Mouse (Mus musculus): Measurements from ENCODE around the gene Cmah. TPM values are rescaled to one million over a fixed set of nuclear protein-coding genes. Genes with fewer than 3 reads are reported as not detected.
A peak's percentile ranks its signal among the peaks of the same experiment; 100 is the strongest.

Cmah gene
- polyA plus RNA-seq, 1 experiment = 13.7 TPM

DNA sequence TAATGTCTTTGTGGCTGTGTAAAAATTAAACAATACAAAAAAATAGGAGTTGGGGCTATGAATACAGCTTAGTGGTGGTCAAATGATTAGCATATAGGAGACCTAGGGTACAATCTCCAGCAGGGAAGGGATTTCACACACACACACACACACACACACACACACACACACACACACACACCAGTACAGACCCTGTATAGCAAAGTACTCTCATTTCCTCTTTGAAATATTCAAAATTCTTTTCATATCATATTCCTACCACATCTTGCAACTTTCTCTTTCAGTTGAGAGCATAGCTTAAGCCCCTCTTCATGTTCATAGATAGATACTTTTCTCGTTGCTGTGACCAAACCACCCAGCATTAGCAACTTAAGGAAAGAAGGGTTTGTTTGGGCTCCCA lies 181.7 kb downstream of the Cmah start:
- no peak overlapping the region for H3K4me3 ChIP-seq (ENCODE audit: extremely low read depth, insufficient read depth, insufficient read length)
- 15% methylated on average over 1 of the region's 1 CpGs for WGBS
- peak overlapping the region; percentile 79 for H3K27ac ChIP-seq (ENCODE audit: insufficient read depth, low read length)
- TF ChIP-seq CTCF (IDR thresholded peaks at IDR 0.05; ENCODE audit: extremely low read depth, insufficient read depth, insufficient read length, insufficient replicate concordance) (no peak), POLR2A (IDR thresholded peaks at IDR 0.05; ENCODE audit: low read depth, low read length) (no peak)
- H3K36me3 ChIP-seq (ENCODE audit: control insufficient read depth, insufficient read depth, low read length) = no peaks in the 10 kb centered on the region; the same call in none of the 2 replicates
- DNase-seq (ENCODE audit: low read depth in 1 of 2, low spot score in 2 of 2) = no peak
- peaks cover 19% of the 10 kb centered on the region for H3K4me1 ChIP-seq (ENCODE audit: control insufficient read depth, insufficient read depth, insufficient read length)
- H3K27me3 ChIP-seq (ENCODE audit: control insufficient read depth, insufficient read depth, low read length) = no peaks in the 10 kb centered on the region

DNA sequence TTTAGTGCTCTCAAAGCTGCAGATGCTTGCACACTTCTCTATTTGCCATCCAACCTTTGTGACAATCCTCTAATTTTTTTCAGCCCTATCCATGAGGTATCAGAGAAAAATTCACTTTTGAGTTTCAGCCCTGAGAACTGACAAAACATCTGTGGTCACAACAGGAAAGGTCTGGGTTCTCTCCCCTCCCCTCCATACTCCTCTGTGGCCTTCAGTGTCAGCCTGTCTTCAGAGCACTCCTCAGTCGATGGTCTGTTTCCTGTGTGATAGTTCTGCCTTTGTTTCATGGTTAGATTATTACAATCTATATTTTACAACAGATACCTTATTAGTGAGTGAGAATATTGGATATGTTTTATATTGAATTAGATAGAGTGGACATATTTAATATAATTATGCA lies 184.2 kb downstream of the Cmah start:
- DNase-seq (ENCODE audit: low read depth in 1 of 2, low spot score in 2 of 2) = no peak
- Histone ChIP-seq H3K36me3 (ENCODE audit: control insufficient read depth, insufficient read depth, low read length) (no peaks in the 10 kb centered on the region; the same call in 1 of the 2 replicates), H3K27ac (ENCODE audit: insufficient read depth, low read length) (0 out of 2 replicates have a peak overlapping the region, but pooled peaks have one; percentile 16), H3K27me3 (ENCODE audit: control insufficient read depth, insufficient read depth, low read length) (no peaks in the 10 kb centered on the region), H3K4me3 (ENCODE audit: extremely low read depth, insufficient read depth, insufficient read length) (no peak overlapping the region), H3K4me1 (ENCODE audit: control insufficient read depth, insufficient read depth, insufficient read length) (peaks cover 23% of the 10 kb centered on the region)
- 0% methylated on average over 1 of the region's 1 CpGs for WGBS
- TF ChIP-seq CTCF (IDR thresholded peaks at IDR 0.05; ENCODE audit: extremely low read depth, insufficient read depth, insufficient read length, insufficient replicate concordance) (no peak), POLR2A (IDR thresholded peaks at IDR 0.05; ENCODE audit: low read depth, low read length) (no peak)

DNA sequence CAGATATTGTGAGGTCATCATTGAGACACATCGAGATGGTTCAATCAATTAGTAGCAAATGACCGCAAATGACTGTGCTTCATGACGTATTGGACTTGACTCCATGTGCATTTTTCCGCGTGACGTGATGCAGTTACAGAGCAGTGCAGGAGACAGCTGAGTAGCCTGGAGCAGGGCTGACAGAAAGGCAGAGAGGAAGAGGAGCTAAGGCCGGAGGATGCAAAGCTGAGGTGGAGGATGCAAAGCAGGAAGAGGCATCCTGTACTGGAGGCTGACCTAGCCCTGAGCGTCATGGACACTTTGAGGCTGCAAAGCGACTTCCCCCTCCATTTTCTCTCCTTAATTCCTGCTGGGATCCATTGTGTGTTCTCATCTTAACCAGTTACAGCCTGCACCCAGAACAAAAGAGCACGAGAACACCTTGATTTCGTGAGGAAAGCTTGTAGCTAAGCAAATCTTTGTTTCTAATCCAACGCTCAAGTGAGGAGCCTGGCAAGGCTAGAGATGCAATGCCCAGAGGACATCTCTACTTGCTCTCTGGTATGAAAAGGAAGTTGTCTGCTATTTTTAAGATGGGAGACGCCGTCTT lies 184.8 kb downstream of the Cmah start:
- no peaks in the 10 kb centered on the region; the same call in 1 of the 2 replicates for H3K36me3 ChIP-seq (ENCODE audit: control insufficient read depth, insufficient read depth, low read length)
- no peak overlapping the region for H3K4me3 ChIP-seq (ENCODE audit: extremely low read depth, insufficient read depth, insufficient read length)
- DNase-seq (ENCODE audit: low read depth in 1 of 2, low spot score in 2 of 2) = no peak
- peaks cover 26% of the 10 kb centered on the region for H3K4me1 ChIP-seq (ENCODE audit: control insufficient read depth, insufficient read depth, insufficient read length)
- no peaks in the 10 kb centered on the region for H3K27me3 ChIP-seq (ENCODE audit: control insufficient read depth, insufficient read depth, low read length)
- WGBS = 62% methylated on average over 14 of the region's 14 CpGs
- H3K27ac ChIP-seq (ENCODE audit: insufficient read depth, low read length) = no peak overlapping the region; the same call in 1 of the 2 replicates
- TF ChIP-seq CTCF (IDR thresholded peaks at IDR 0.05; ENCODE audit: extremely low read depth, insufficient read depth, insufficient read length, insufficient replicate concordance) (no peak), POLR2A (IDR thresholded peaks at IDR 0.05; ENCODE audit: low read depth, low read length) (no peak)

DNA sequence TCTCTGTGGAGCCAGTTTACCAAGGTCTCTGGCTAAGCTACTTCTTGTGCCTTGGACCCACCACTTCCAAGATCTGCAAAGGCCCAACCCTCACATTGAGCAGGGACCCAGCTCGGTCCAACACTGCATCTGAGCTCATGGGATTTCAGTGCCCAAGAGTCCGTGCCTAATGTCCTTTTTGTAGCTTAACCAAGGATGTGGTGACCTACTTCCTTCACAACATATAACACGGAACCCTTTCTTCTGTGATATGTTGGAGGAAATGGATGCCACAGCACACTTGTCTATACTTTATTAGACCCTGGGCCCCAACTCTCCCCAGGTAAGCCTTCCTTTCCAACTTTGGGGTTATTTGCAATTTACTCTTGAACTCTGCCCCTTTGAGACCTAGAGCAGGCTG lies 186.5 kb downstream of the Cmah start:
- TF ChIP-seq POLR2A (IDR thresholded peaks at IDR 0.05; ENCODE audit: low read depth, low read length) (no peak), CTCF (IDR thresholded peaks at IDR 0.05; ENCODE audit: extremely low read depth, insufficient read depth, insufficient read length, insufficient replicate concordance) (no peak)
- peaks cover 36% of the 10 kb centered on the region for H3K4me1 ChIP-seq (ENCODE audit: control insufficient read depth, insufficient read depth, insufficient read length)
- DNase-seq (ENCODE audit: low read depth in 1 of 2, low spot score in 2 of 2) = no peak
- no peaks in the 10 kb centered on the region for H3K36me3 ChIP-seq (ENCODE audit: control insufficient read depth, insufficient read depth, low read length)
- H3K27ac ChIP-seq (ENCODE audit: insufficient read depth, low read length) = 0 out of 2 replicates have a peak overlapping the region, but pooled peaks have one; percentile 1
- WGBS = 26% methylated on average over 3 of the region's 3 CpGs
- H3K4me3 ChIP-seq (ENCODE audit: extremely low read depth, insufficient read depth, insufficient read length) = no peak overlapping the region
- H3K27me3 ChIP-seq (ENCODE audit: control insufficient read depth, insufficient read depth, low read length) = no peaks in the 10 kb centered on the region

DNA sequence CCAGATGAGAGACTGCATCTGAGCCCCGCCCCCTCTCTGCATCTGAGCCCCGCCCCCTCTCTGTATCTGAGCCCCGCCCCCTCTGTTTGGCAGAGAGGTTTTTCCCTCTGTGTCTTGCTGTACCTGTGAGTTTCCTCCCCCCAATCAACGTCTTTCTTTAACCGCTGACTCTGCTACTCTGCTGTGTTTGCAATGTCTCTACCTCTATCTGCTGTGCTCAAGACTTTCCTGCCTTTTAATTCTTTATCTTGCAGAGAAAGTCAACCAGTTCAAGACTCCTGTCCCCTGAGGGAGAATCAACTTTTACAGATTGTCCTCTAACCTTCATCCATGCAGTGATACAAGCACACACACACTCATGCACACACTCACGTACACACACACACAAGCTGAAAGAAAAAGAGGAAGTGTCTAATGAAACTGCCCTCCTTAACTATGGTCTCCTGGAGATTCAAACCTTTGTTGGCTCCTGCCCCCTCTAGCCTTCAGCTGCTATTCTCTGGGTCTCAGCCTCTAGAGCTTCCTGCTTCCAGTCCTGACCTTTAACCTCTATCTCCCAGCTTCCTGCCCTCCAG lies 188.0 kb downstream of the Cmah start:
- Histone ChIP-seq H3K27ac (ENCODE audit: insufficient read depth, low read length) (peak overlapping the region; percentile 89), H3K4me3 (ENCODE audit: extremely low read depth, insufficient read depth, insufficient read length) (no peak overlapping the region), H3K4me1 (ENCODE audit: control insufficient read depth, insufficient read depth, insufficient read length) (peaks cover 30% of the 10 kb centered on the region), H3K27me3 (ENCODE audit: control insufficient read depth, insufficient read depth, low read length) (no peaks in the 10 kb centered on the region), H3K36me3 (ENCODE audit: control insufficient read depth, insufficient read depth, low read length) (peaks cover 2% of the 10 kb centered on the region; the same call in 1 of the 2 replicates)
- 43% methylated on average over 6 of the region's 6 CpGs for WGBS
- DNase-seq (ENCODE audit: low read depth in 1 of 2, low spot score in 2 of 2) = no peak
- TF ChIP-seq CTCF (IDR thresholded peaks at IDR 0.05; ENCODE audit: extremely low read depth, insufficient read depth, insufficient read length, insufficient replicate concordance) (no peak), POLR2A (IDR thresholded peaks at IDR 0.05; ENCODE audit: low read depth, low read length) (no peak)

DNA sequence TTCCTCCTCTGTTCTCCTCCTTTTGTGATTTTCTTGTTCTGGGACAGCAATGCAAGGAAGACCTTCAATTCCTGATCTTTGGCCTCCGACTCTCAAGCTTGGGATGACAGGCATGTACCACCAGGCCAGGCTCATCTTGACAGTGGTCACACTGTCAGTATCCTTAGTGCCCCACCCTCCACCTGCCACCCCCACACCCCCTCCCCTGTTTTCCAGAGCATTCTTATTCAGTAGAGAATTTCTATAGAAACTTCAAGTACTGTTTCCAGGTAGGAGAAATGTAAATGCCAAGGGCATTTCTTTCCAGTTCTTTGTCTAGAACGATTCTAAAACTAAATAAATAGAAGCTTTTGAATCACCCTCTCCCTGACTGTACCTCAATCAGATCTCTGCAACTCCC lies 190.6 kb downstream of the Cmah start:
- no peak for DNase-seq (ENCODE audit: low read depth in 1 of 2, low spot score in 2 of 2)
- Histone ChIP-seq H3K4me1 (ENCODE audit: control insufficient read depth, insufficient read depth, insufficient read length) (peaks cover 21% of the 10 kb centered on the region; the same call in 1 of the 2 replicates), H3K4me3 (ENCODE audit: extremely low read depth, insufficient read depth, insufficient read length) (no peak overlapping the region), H3K36me3 (ENCODE audit: control insufficient read depth, insufficient read depth, low read length) (peaks cover 3% of the 10 kb centered on the region; the same call in 1 of the 2 replicates), H3K27me3 (ENCODE audit: control insufficient read depth, insufficient read depth, low read length) (no peaks in the 10 kb centered on the region), H3K27ac (ENCODE audit: insufficient read depth, low read length) (peak overlapping the region; percentile 33; the same call in 1 of the 2 replicates)
- WGBS = 82% methylated on average over 2 of the region's 2 CpGs
- TF ChIP-seq CTCF (IDR thresholded peaks at IDR 0.05; ENCODE audit: extremely low read depth, insufficient read depth, insufficient read length, insufficient replicate concordance) (no peak), POLR2A (IDR thresholded peaks at IDR 0.05; ENCODE audit: low read depth, low read length) (no peak)

DNA sequence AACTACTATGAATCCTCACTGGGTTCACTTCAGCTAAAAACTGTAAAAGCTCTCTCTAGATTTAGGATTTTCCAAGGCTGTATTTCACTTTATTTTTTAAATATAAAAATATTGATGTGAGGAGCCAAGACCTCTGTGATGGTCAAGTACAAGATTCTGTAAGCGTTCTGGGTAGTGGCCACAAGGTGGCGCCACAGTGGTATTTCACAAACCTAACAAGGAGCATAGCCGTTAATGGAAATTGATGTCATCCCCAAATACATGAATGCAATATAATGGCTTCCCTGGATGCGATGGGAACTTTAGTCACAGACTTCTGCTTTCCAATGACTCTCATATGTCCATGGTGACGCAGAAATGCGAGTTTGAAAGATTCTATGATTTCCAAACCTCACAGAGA lies 191.7 kb downstream of the Cmah start:
- Histone ChIP-seq H3K4me3 (ENCODE audit: extremely low read depth, insufficient read depth, insufficient read length) (no peak overlapping the region), H3K4me1 (ENCODE audit: control insufficient read depth, insufficient read depth, insufficient read length) (peaks cover 17% of the 10 kb centered on the region; the same call in 1 of the 2 replicates), H3K27me3 (ENCODE audit: control insufficient read depth, insufficient read depth, low read length) (no peaks in the 10 kb centered on the region), H3K27ac (ENCODE audit: insufficient read depth, low read length) (no peak overlapping the region), H3K36me3 (ENCODE audit: control insufficient read depth, insufficient read depth, low read length) (peaks cover 3% of the 10 kb centered on the region; the same call in 1 of the 2 replicates)
- WGBS = 40% methylated on average over 6 of the region's 6 CpGs
- TF ChIP-seq POLR2A (IDR thresholded peaks at IDR 0.05; ENCODE audit: low read depth, low read length) (no peak), CTCF (IDR thresholded peaks at IDR 0.05; ENCODE audit: extremely low read depth, insufficient read depth, insufficient read length, insufficient replicate concordance) (peak; percentile 50; the same call in 1 of the 2 replicates)
- peak in 1 of 2 experiments; percentile 69 for DNase-seq (ENCODE audit: low read depth in 1 of 2, low spot score in 2 of 2)

Data from spleen, adult 2 months (tissue).